Mouse (Mus musculus): ENCODE results near the gene 9030612E09Rik.

9030612E09Rik gene

GRCm38 (mm10) chr10:43203865-43204264, 29.4 kb downstream of the 9030612E09Rik start:
- DNase-seq (ENCODE audit: low read depth, low spot score) = no peak

DNA sequence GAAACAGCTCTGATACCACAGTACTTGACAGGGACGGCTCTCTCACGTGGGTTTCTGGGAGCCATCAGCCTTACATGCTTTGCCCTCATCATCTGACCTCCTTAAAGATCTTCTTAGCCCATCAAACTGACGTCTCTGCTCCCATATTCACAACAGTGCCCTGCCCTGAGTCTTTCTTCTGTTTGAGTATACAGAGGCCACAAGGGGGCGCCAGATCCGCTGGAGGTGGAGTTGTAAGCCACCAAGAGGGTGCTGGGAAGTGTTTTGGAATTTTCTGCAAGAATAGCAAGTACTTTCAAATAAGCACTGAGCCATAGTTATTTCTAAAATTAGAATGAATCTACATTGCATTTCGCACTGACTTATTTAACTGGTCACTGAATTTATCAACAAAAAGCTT, 37.4 kb downstream of the 9030612E09Rik start:
- peak; percentile 58 for DNase-seq (ENCODE audit: low read depth, low spot score)

- DNase-seq (ENCODE audit: low read depth, low spot score) = no peak
These were observed 42.9 kb downstream of the 9030612E09Rik start for GRCm38 (mm10) chr10:43217361-43217900.

DNA sequence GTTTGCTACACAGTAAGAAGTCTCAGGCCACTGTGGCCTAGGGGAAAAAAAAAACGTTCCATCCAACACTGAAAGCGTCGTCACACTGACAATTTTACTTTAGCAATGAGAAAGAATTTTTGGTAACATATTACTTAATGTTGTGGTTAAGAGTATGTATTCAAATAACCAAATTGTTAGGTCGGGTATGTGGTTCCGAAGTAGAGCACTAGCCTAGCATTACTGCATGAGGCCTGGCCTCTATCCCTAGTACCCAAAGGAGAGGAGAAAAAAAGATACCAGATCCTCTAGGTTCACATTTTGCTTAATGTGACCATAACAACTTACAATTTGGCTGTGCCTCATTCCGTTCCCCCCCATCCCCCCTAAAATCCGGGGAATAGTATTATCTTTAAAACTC, 46.0 kb downstream of the 9030612E09Rik start:
- no peak for DNase-seq (ENCODE audit: low read depth, low spot score)

GRCm38 (mm10) chr10:43220910-43221625, 46.6 kb downstream of the 9030612E09Rik start, which contains the start of gene Pdss2:
Gene Pdss2 (plus strand): TSS chr10:43221486.
- DNase-seq (ENCODE audit: low read depth, low spot score) = peak; percentile 99

GRCm38 (mm10) chr10:43221659-43222058, 47.2 kb downstream of the 9030612E09Rik start:
- no peak for DNase-seq (ENCODE audit: low read depth, low spot score)

- no peak for DNase-seq (ENCODE audit: low read depth, low spot score)
These were observed 48.9 kb downstream of the 9030612E09Rik start for GRCm38 (mm10) chr10:43223391-43223790.
